Mouse (Mus musculus) embryonic fibroblast, embryonic 13.5 days (primary cell): ENCODE measurements at regions not wholly inside any gene's neighbourhood (a gene's known extent, or its start where the extent isn't known, plus 50 kb on each side); places are given as distances from the start of the nearest gene placed in this dataset.

Experiments used
- H3K27ac ChIP-seq: 2 replicates; pipeline ENCODE4 v1.5.1; 2012; ENCODE audit warnings: low read length, control low read depth, inconsistent platforms; ENCODE audit not compliant: insufficient read depth
- H3K4me1 ChIP-seq: 2 replicates; pipeline ENCODE4 v1.6.1; 2011; ENCODE audit warnings: low read length; ENCODE audit not compliant: control insufficient read depth, insufficient read depth
- H3K4me3 ChIP-seq: 2 replicates; pipeline ENCODE4 v1.5.1; 2011; ENCODE audit warnings: mild to moderate bottlenecking, control low read depth, low read length; ENCODE audit not compliant: insufficient read depth
- CTCF ChIP-seq: IDR thresholded peaks from 2 replicates; pipeline ENCODE4 v1.5.1; 2011; ENCODE audit warnings: mild to moderate bottlenecking, control low read depth, low read length, moderate library complexity, borderline replicate concordance; ENCODE audit not compliant: insufficient read depth
- POLR2A ChIP-seq: IDR thresholded peaks from 2 replicates; pipeline ENCODE4 v1.6.1; 2011; ENCODE audit warnings: low read depth, mild to moderate bottlenecking, control low read depth, low read length, moderate library complexity

DNA sequence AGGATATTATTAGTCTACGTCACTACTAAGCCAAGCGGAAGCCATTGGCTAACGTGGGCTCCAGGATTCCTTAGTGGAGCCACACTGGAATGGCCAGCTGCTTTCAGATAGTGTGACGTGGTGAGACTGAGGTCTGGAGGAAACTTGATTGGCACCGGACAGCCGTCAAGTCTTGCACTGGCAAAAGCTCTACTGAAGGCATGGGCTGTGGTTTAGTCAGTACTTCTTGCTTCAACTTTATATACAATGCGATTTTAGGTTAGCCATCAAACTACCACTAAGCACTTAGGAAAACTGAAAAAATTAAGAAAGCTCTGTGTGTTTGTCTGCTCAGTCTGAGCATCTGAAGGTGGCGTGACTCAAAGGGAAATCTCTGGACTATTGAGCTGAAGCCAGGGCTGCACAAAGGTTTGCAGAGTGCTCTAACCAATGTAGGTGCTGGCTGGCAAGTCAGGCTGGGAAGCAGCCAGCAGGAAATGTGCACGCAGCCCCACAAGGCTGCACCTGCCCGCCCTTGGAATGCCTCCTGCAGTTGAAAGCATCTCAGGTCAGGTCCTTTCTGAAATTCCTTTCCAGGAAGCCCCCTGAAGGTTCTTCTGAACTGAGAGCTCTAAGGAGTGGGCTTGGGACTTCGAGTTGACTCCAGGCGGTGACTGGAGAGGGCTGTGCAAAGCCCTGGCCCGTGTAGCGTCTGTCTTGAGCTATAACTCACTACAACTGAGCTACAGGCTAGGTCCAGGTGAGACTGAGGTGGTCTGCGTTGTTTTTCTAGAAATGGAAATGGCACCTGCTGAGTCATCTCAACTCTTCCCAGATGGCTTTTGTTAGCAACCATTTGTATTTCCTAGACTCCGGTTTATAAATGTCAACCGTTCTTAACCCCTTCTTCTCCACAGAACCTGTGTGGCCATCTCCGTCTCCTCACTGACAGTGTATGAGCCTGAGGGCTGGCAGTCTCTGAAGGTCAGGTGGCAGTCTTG is 172.2 kb upstream of the Id2 start:
- Histone ChIP-seq H3K4me1 (peaks cover 2% of the 10 kb centered on the region), H3K4me3 (no peak overlapping the region), H3K27ac (no peak overlapping the region)
- no peak for TF ChIP-seq POLR2A
- no peak for TF ChIP-seq CTCF

GRCm38 (mm10) chr12:25268323-25268722 is 171.4 kb upstream of the Id2 start:
- no peak overlapping the region for H3K4me3 ChIP-seq
- TF ChIP-seq CTCF (no peak), POLR2A (no peak)
- H3K27ac ChIP-seq: no peak overlapping the region
- H3K4me1 ChIP-seq: no peaks in the 10 kb centered on the region; the same call in 1 of the 2 replicates

- TF ChIP-seq POLR2A (no peak), CTCF (no peak)
- no peaks in the 10 kb centered on the region; the same call in 1 of the 2 replicates for H3K4me1 ChIP-seq
- H3K27ac ChIP-seq: no peak overlapping the region
- no peak overlapping the region for H3K4me3 ChIP-seq
Observed at GRCm38 (mm10) chr12:25267572-25268115, 170.7 kb upstream of the Id2 start.

GRCm38 (mm10) chr12:25266701-25267571 is 170.0 kb upstream of the Id2 start:
- Histone ChIP-seq H3K4me1 (no peaks in the 10 kb centered on the region; the same call in 1 of the 2 replicates), H3K27ac (no peak overlapping the region), H3K4me3 (no peak overlapping the region)
- TF ChIP-seq POLR2A: no peak
- no peak for TF ChIP-seq CTCF

DNA sequence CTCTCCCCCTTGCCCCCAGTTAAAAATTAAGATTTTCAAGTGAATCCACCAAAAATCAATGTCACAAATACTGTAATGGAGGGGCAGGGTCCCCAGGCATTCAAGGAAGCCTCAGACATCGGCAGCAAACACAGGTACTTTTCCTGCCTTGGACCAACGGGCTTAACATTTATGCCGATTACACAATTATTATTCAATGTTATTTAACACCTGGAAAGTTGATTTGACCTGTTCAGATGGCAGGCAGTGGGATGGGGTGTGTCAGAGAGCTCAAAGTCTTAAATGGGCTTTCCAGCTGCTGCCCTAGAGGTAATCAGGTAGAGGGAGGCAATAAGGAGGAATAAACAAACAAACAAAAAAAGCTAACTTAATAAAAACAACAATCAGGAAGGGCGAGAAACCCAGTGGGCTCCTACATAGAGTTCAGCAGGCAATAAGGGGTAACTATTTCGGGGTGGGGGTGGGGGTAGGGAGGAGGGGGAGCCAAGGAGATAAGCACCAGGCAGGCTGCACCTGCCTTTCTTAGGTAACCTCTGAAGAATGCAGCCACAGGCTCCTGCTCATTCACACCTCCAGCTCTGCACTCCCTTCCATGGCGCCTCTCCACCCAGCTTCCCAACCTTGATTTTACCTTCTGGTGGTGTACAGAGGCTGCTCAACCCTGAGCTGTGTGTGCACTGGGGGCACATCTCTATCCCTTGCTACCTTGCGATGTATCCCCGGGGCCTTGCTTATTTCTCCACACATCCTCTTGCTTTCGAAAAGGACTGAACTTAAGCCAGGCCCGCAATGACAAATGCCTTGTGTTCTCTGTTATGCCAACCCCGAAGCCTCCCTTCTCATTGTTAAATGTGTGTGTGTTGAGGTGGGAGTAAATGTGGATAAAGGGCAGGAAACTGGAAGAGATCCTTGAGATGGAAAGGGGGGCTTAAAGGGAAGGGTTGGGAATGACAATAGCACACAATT is 168.9 kb upstream of the Id2 start:
- no peaks in the 10 kb centered on the region; the same call in 1 of the 2 replicates for H3K4me1 ChIP-seq
- TF ChIP-seq POLR2A: no peak
- H3K4me3 ChIP-seq: no peak overlapping the region
- no peak overlapping the region for H3K27ac ChIP-seq

DNA sequence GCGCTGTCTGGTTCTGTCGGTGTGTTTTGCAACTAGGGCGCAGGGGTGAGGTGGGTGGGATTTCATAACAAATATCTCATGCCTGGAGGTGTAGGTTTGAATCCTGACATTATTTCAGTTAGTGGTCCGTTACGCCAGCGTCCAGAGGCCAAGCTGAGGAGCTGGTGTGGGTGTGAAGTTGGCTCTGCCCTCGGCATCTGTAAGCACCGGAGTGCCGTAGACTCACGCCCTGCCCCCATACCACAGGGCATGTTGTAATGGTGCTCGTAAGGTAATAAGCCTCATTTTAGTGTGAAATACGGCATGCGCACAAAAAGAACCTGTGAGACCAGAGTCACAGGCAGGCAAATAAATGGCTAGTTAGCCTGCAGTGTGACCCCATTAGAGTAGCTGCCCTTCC is 168.1 kb upstream of the Id2 start:
- Histone ChIP-seq H3K4me3 (no peak overlapping the region), H3K27ac (no peak overlapping the region), H3K4me1 (no peaks in the 10 kb centered on the region; the same call in 1 of the 2 replicates)
- TF ChIP-seq CTCF: no peak
- TF ChIP-seq POLR2A: no peak

GRCm38 (mm10) chr12:25264408-25264807 is 167.5 kb upstream of the Id2 start:
- Histone ChIP-seq H3K27ac (no peak overlapping the region), H3K4me3 (no peak overlapping the region)
- no peak for TF ChIP-seq CTCF
- no peak for TF ChIP-seq POLR2A

DNA sequence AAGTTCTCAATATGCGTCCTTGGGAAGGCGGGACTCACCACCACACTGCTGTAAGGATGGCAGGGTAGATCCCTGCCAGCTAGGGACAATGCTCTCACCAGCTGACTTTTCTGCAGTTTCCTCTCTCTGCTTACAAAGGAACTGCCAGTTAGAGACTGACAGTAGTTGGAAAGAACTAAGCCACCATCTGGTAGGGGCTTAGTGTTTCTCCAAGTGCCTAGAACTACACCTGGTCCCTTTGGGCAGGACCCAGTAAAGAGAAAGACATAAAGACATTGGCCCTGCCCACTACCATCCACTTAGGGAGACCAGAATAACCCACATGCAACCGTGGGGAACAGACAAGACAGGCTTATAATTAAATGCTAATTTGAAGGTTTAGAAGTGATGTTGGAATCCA is 165.5 kb upstream of the Id2 start:
- no peak for TF ChIP-seq CTCF
- no peak for TF ChIP-seq POLR2A
- H3K4me3 ChIP-seq: no peak overlapping the region
- no peak overlapping the region for H3K27ac ChIP-seq
- H3K4me1 ChIP-seq: no peaks in the 10 kb centered on the region

More at GRCm38 (mm10) chr12:25264408-25264807, 167.5 kb upstream of the Id2 start:
- H3K4me1 ChIP-seq: no peaks in the 10 kb centered on the region; the same call in 1 of the 2 replicates

GRCm38 (mm10) chr12:25259123-25259522 is 162.2 kb upstream of the Id2 start:
- Histone ChIP-seq H3K27ac (no peak overlapping the region), H3K4me3 (no peak overlapping the region), H3K4me1 (no peaks in the 10 kb centered on the region)
- no peak for TF ChIP-seq POLR2A
- no peak for TF ChIP-seq CTCF
